Mouse (Mus musculus): Measurements from ENCODE around the gene Mthfd1l. TPM values are rescaled to one million over a fixed set of nuclear protein-coding genes. Genes with fewer than 3 reads are reported as not detected.
"Not testable (repeated sequence)": the region's sequence is repeated elsewhere in the genome, so short reads cannot be mapped to it uniquely, and the experiment has no call there.

Gene Mthfd1l
- polyA plus RNA-seq, 1 experiment from 2014 or later: 20.4 TPM

- not testable (repeated sequence) for H3K36me3 ChIP-seq (replicated peaks); H3K9me3 ChIP-seq; DNase-seq (ENCODE audit: low spot score); H3K4me3 ChIP-seq; H3K27me3 ChIP-seq (replicated peaks; ENCODE audit: low read depth, poor library complexity, severe bottlenecking); H3K27ac ChIP-seq (replicated peaks)
- WGBS: 86% methylated on average over 7 of the region's 7 CpGs
- peaks cover 29% of the 10 kb centered on the region for H3K4me1 ChIP-seq
These were observed 150.5 kb downstream of the Mthfd1l start for GRCm38 (mm10) chr10:4123280-4123945.

GRCm38 (mm10) chr10:4124148-4124547 lies 151.2 kb downstream of the Mthfd1l start:
- peaks cover 10% of the 10 kb centered on the region; the same call in 1 of the 2 replicates for H3K36me3 ChIP-seq (replicated peaks)
- DNase-seq (ENCODE audit: low spot score): no peak
- H3K4me3 ChIP-seq: no peak overlapping the region
- H3K4me1 ChIP-seq: peaks cover 36% of the 10 kb centered on the region
- WGBS: 72% methylated on average over 1 of the region's 1 CpGs
- H3K9me3 ChIP-seq: no peaks in the 10 kb centered on the region
- no peak overlapping the region for H3K27ac ChIP-seq (replicated peaks)
- H3K27me3 ChIP-seq (replicated peaks; ENCODE audit: low read depth, poor library complexity, severe bottlenecking): no peaks in the 10 kb centered on the region

GRCm38 (mm10) chr10:4125232-4125631 lies 152.3 kb downstream of the Mthfd1l start:
- DNase-seq (ENCODE audit: low spot score): no peak
- Histone ChIP-seq H3K9me3 (no peaks in the 10 kb centered on the region), H3K27ac (replicated peaks) (no peak overlapping the region), H3K27me3 (replicated peaks; ENCODE audit: low read depth, poor library complexity, severe bottlenecking) (no peaks in the 10 kb centered on the region), H3K4me1 (peaks cover 43% of the 10 kb centered on the region), H3K36me3 (replicated peaks) (peaks cover 10% of the 10 kb centered on the region; the same call in 1 of the 2 replicates), H3K4me3 (no peak overlapping the region)
- 83% methylated on average over 7 of the region's 7 CpGs for WGBS

- peaks cover 7% of the 10 kb centered on the region; the same call in 1 of the 2 replicates for H3K36me3 ChIP-seq (replicated peaks)
- H3K4me1 ChIP-seq: peaks cover 45% of the 10 kb centered on the region
- H3K4me3 ChIP-seq: no peak overlapping the region
- DNase-seq (ENCODE audit: low spot score): no peak
- no peaks in the 10 kb centered on the region for H3K9me3 ChIP-seq
- 55% methylated on average over 8 of the region's 8 CpGs for WGBS
- H3K27ac ChIP-seq (replicated peaks): peak overlapping the region; percentile 73
- H3K27me3 ChIP-seq (replicated peaks; ENCODE audit: low read depth, poor library complexity, severe bottlenecking): no peaks in the 10 kb centered on the region
These were observed 153.6 kb downstream of the Mthfd1l start for GRCm38 (mm10) chr10:4126335-4127012.

GRCm38 (mm10) chr10:4128411-4128810 lies 155.5 kb downstream of the Mthfd1l start:
- DNase-seq (ENCODE audit: low spot score): no peak
- peaks cover 8% of the 10 kb centered on the region; the same call in 1 of the 2 replicates for H3K36me3 ChIP-seq (replicated peaks)
- H3K4me3 ChIP-seq: no peak overlapping the region
- H3K9me3 ChIP-seq: no peaks in the 10 kb centered on the region
- H3K27me3 ChIP-seq (replicated peaks; ENCODE audit: low read depth, poor library complexity, severe bottlenecking): no peaks in the 10 kb centered on the region
- peak overlapping the region; percentile 30 for H3K27ac ChIP-seq (replicated peaks)
- peaks cover 55% of the 10 kb centered on the region for H3K4me1 ChIP-seq
- WGBS: 79% methylated on average over 10 of the region's 10 CpGs

GRCm38 (mm10) chr10:4128915-4129314 lies 156.0 kb downstream of the Mthfd1l start:
- Histone ChIP-seq H3K9me3 (no peaks in the 10 kb centered on the region), H3K36me3 (replicated peaks) (peaks cover 5% of the 10 kb centered on the region; the same call in 1 of the 2 replicates), H3K27ac (replicated peaks) (peak overlapping the region; percentile 30), H3K4me1 (peaks cover 58% of the 10 kb centered on the region), H3K4me3 (no peak overlapping the region), H3K27me3 (replicated peaks; ENCODE audit: low read depth, poor library complexity, severe bottlenecking) (no peaks in the 10 kb centered on the region)
- no peak for DNase-seq (ENCODE audit: low spot score)
- WGBS: 41% methylated on average over 4 of the region's 4 CpGs

- Histone ChIP-seq H3K27ac (replicated peaks) (no peak overlapping the region), H3K4me1 (peaks cover 53% of the 10 kb centered on the region), H3K36me3 (replicated peaks) (peaks cover 5% of the 10 kb centered on the region; the same call in 1 of the 2 replicates), H3K4me3 (no peak overlapping the region), H3K27me3 (replicated peaks; ENCODE audit: low read depth, poor library complexity, severe bottlenecking) (no peaks in the 10 kb centered on the region), H3K9me3 (no peaks in the 10 kb centered on the region)
- 87% methylated on average over 8 of the region's 8 CpGs for WGBS
- no peak for DNase-seq (ENCODE audit: low spot score)
These were observed 156.5 kb downstream of the Mthfd1l start for GRCm38 (mm10) chr10:4129461-4129860.

GRCm38 (mm10) chr10:4130034-4130607 lies 157.2 kb downstream of the Mthfd1l start:
- Histone ChIP-seq H3K9me3 (no peaks in the 10 kb centered on the region), H3K36me3 (replicated peaks) (peaks cover 9% of the 10 kb centered on the region; the same call in 1 of the 2 replicates), H3K27ac (replicated peaks) (peak overlapping the region; percentile 19; the same call in 1 of the 2 replicates), H3K27me3 (replicated peaks; ENCODE audit: low read depth, poor library complexity, severe bottlenecking) (no peaks in the 10 kb centered on the region), H3K4me3 (no peak overlapping the region), H3K4me1 (peaks cover 46% of the 10 kb centered on the region)
- DNase-seq (ENCODE audit: low spot score): no peak
- WGBS: 85% methylated on average over 11 of the region's 11 CpGs

- peak; percentile 52 for DNase-seq (ENCODE audit: low spot score)
- peaks cover 10% of the 10 kb centered on the region; the same call in 1 of the 2 replicates for H3K36me3 ChIP-seq (replicated peaks)
- H3K27me3 ChIP-seq (replicated peaks; ENCODE audit: low read depth, poor library complexity, severe bottlenecking): no peaks in the 10 kb centered on the region
- no peak overlapping the region for H3K4me3 ChIP-seq
- 64% methylated on average over 7 of the region's 7 CpGs for WGBS
- peaks cover 33% of the 10 kb centered on the region for H3K4me1 ChIP-seq
- no peaks in the 10 kb centered on the region for H3K9me3 ChIP-seq
- no peak overlapping the region for H3K27ac ChIP-seq (replicated peaks)
These were observed 159.8 kb downstream of the Mthfd1l start for GRCm38 (mm10) chr10:4132735-4133134.

- Histone ChIP-seq H3K4me3 (no peak overlapping the region), H3K27ac (replicated peaks) (no peak overlapping the region), H3K27me3 (replicated peaks; ENCODE audit: low read depth, poor library complexity, severe bottlenecking) (no peaks in the 10 kb centered on the region), H3K36me3 (replicated peaks) (peaks cover 10% of the 10 kb centered on the region; the same call in 1 of the 2 replicates), H3K4me1 (peaks cover 26% of the 10 kb centered on the region), H3K9me3 (no peaks in the 10 kb centered on the region)
- DNase-seq (ENCODE audit: low spot score): no peak
- WGBS: 93% methylated on average over 5 of the region's 5 CpGs
These were observed 162.3 kb downstream of the Mthfd1l start for GRCm38 (mm10) chr10:4135100-4135764.

- Histone ChIP-seq H3K4me3 (no peak overlapping the region), H3K36me3 (replicated peaks) (peaks cover 5% of the 10 kb centered on the region; the same call in 1 of the 2 replicates), H3K9me3 (no peaks in the 10 kb centered on the region), H3K4me1 (peaks cover 20% of the 10 kb centered on the region), H3K27ac (replicated peaks) (no peak overlapping the region), H3K27me3 (replicated peaks; ENCODE audit: low read depth, poor library complexity, severe bottlenecking) (no peaks in the 10 kb centered on the region)
- 37% methylated on average over 3 of the region's 3 CpGs for WGBS
- no peak for DNase-seq (ENCODE audit: low spot score)
These were observed 166.6 kb downstream of the Mthfd1l start for GRCm38 (mm10) chr10:4139531-4139930.

- Histone ChIP-seq H3K4me3 (no peak overlapping the region), H3K36me3 (replicated peaks) (no peaks in the 10 kb centered on the region; the same call in 1 of the 2 replicates), H3K4me1 (peaks cover 25% of the 10 kb centered on the region), H3K27ac (replicated peaks) (no peak overlapping the region), H3K27me3 (replicated peaks; ENCODE audit: low read depth, poor library complexity, severe bottlenecking) (no peaks in the 10 kb centered on the region), H3K9me3 (no peaks in the 10 kb centered on the region)
- WGBS: 82% methylated on average over 7 of the region's 7 CpGs
- DNase-seq (ENCODE audit: low spot score): no peak
These were observed 168.8 kb downstream of the Mthfd1l start for GRCm38 (mm10) chr10:4141689-4142088.

All from embryonic facial prominence, embryonic 10.5 days (tissue).